Mouse (Mus musculus) ES-E14 (cell line): ENCODE measurements at regions not wholly inside any gene's neighbourhood (a gene's known extent, or its start where the extent isn't known, plus 50 kb on each side); places are given as distances from the start of the nearest gene placed in this dataset.

Source experiments
- CHD2 ChIP-seq: IDR thresholded peaks from 2 replicates; pipeline ENCODE4 v1.6.1; 2014; ENCODE audit warnings: mild to moderate bottlenecking, low read depth, low read length, inconsistent platforms
- MAFK ChIP-seq: IDR thresholded peaks from 2 replicates; pipeline ENCODE4 v1.6.1; 2014; ENCODE audit warnings: mild to moderate bottlenecking, low read depth, low read length, inconsistent platforms; ENCODE audit not compliant: insufficient read depth
- ZC3H11A ChIP-seq: IDR thresholded peaks from 2 replicates; pipeline ENCODE4 v1.6.1; 2012; ENCODE audit warnings: low read depth, mild to moderate bottlenecking, inconsistent platforms, low read length, borderline replicate concordance
- ZNF384 ChIP-seq: IDR thresholded peaks from 2 replicates; pipeline ENCODE4 v1.6.1; 2012; ENCODE audit warnings: low read depth, low read length, inconsistent platforms

DNA sequence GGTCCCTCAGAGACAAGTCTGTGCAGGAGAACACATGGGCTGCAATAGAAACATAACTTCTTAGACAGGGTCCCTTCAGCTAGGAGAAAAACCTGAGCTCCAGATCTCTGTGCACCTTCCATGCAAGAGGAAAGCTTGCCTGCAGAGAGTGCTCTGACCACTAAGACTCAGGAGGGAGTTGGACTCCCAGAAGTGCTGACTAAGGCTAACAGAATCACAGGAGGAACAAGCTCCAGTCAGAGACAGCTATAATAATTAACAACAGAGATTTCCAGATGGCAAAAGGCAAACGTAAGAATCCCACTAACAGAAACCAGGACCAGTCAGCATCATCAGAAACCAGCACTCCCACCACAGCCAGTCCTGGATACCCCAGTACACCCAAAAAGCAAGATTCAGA lies 364.0 kb downstream of the Adam6a start:
- TF ChIP-seq ZNF384 (no peak), CHD2 (no peak), MAFK (no peak), ZC3H11A (no peak)
